Mouse (Mus musculus) central nervous system, embryonic 18 days (tissue): Measurements from ENCODE around the gene Krt76. TPM values are rescaled to one million over a fixed set of nuclear protein-coding genes. Genes with fewer than 3 reads are reported as not detected.

Experiments used
- polyA plus RNA-seq: library from polyadenylated mRNA; depleted of rRNA; stranded (reverse); fragments of >200 nt; gene quantifications from 2 replicates; pipeline ENCODE4 v1.2.3, GENCODE M21; 2012; rRNA removed

Krt76 gene
- polyA plus RNA-seq = 0.05 and 0.06 TPM in 2 replicates

GRCm38 (mm10) chr15:101892820-101893219 is at the start of gene Krt76:
Gene Krt76, minus strand, starts transcription at chr15:101892920.

GRCm38 (mm10) chr15:101940274-101940829 is 47.6 kb upstream of the Krt76 start, which contains the start of gene Krt79:
Gene Krt79, minus strand, starts transcription at chr15:101940324.

GRCm38 (mm10) chr15:101924635-101925034 is 31.9 kb upstream of the Krt76 start, which contains the start of gene Krt4:
Gene Krt4, minus strand, starts transcription at chr15:101924735.

GRCm38 (mm10) chr15:101869431-101869830 is 23.3 kb downstream of the Krt76 start, which contains the start of gene Krt77:
Gene Krt77, minus strand, starts transcription at chr15:101869705.

GRCm38 (mm10) chr15:101850694-101851093 is 42.0 kb downstream of the Krt76 start, which contains the start of gene Krt1:
Gene Krt1, minus strand, starts transcription at chr15:101850794.

Other genes starting within 250 kb of the Krt76 start
- gene Gm5478, start 245.5 kb downstream of the Krt76 start, polyA plus RNA-seq = not detected in 2 replicates
- gene Krt6b, start 212.6 kb downstream of the Krt76 start, polyA plus RNA-seq = 0.41 TPM in 1 of 2 replicates, not detected in the other
- gene Krt6a, start 198.6 kb downstream of the Krt76 start, polyA plus RNA-seq = 0.04 and 40.9 TPM in 2 replicates
- 0.08 and 1.1 TPM in 2 replicates for gene Krt5, start 180.0 kb downstream of the Krt76 start, polyA plus RNA-seq
- 0.08 and 0.36 TPM in 2 replicates for gene Krt71, start 149.8 kb downstream of the Krt76 start, polyA plus RNA-seq
- gene Krt72, start 106.5 kb downstream of the Krt76 start, polyA plus RNA-seq = 0.11 and 0.13 TPM in 2 replicates
- gene Krt73, start 90.6 kb downstream of the Krt76 start, polyA plus RNA-seq = 0.52 and 0.95 TPM in 2 replicates
- gene Krt2, start 74.8 kb downstream of the Krt76 start, polyA plus RNA-seq = 0.03 TPM in 2 replicates
- gene Krt1, start 42.1 kb downstream of the Krt76 start, polyA plus RNA-seq = 23.8 and 28.4 TPM in 2 replicates
- 2.3 and 2.6 TPM in 2 replicates for gene Krt77, start 23.2 kb downstream of the Krt76 start, polyA plus RNA-seq
- gene Krt4, start 31.8 kb upstream of the Krt76 start, polyA plus RNA-seq = not detected in 2 replicates
- 0.21 and 0.37 TPM in 2 replicates for gene Krt79, start 47.4 kb upstream of the Krt76 start, polyA plus RNA-seq
- 0.01 and 0.48 TPM in 2 replicates for gene Krt78, start 61.4 kb upstream of the Krt76 start, polyA plus RNA-seq
- gene Krt8, start 111.6 kb upstream of the Krt76 start, polyA plus RNA-seq = 1.5 and 55.6 TPM in 2 replicates
- 1.5 and 29.3 TPM in 2 replicates for gene Krt18, start 135.3 kb upstream of the Krt76 start, polyA plus RNA-seq
- 142 and 151 TPM in 2 replicates for gene Eif4b, start 180.9 kb upstream of the Krt76 start, polyA plus RNA-seq
- gene Tns2, start 207.5 kb upstream of the Krt76 start, polyA plus RNA-seq = 10.8 and 13.8 TPM in 2 replicates
- 109 and 115 TPM in 2 replicates for gene Spryd3, start 243.3 kb upstream of the Krt76 start, polyA plus RNA-seq